Mouse (Mus musculus) kidney, embryonic 16.5 days (tissue): ENCODE measurements around the gene Higd2a. TPM values are rescaled to one million over a fixed set of nuclear protein-coding genes. Genes with fewer than 3 reads are reported as not detected.

Experiments used
- ATAC-seq: fragments of 200-750 bp; cut with Nextera tagmentation; 2 replicates; pipeline ENCODE4 v1.8.0; 2017; ENCODE audit warnings: moderate TSS enrichment; ENCODE audit not compliant: low FRiP score, low TSS enrichment
- H3K27ac ChIP-seq: fragments of 300-500 bp; sonication (generic); 2 replicates; pipeline ENCODE4 v1.5.1; 2014; ENCODE audit warnings: low read length
- H3K27me3 ChIP-seq: fragments of 300-500 bp; sonication (generic); 2 replicates; pipeline ENCODE4 v1.6.1; 2014; ENCODE audit warnings: low read length, control low read depth, mixed read lengths; ENCODE audit not compliant: insufficient read depth
- H3K36me3 ChIP-seq: fragments of 300-500 bp; sonication (generic); 2 replicates; pipeline ENCODE4 v1.6.1; 2014; ENCODE audit warnings: low read length, control low read depth, mixed read lengths; ENCODE audit not compliant: insufficient read depth
- H3K4me1 ChIP-seq: fragments of 300-500 bp; sonication (generic); 2 replicates; pipeline ENCODE4 v1.6.1; 2014; ENCODE audit warnings: low read length, control low read depth, mixed read lengths; ENCODE audit not compliant: insufficient read depth
- H3K4me2 ChIP-seq: fragments of 300-500 bp; sonication (generic); replicated peaks from 2 replicates; pipeline ENCODE4 v1.6.1; 2014; ENCODE audit warnings: low read depth, low read length
- H3K4me3 ChIP-seq: fragments of 300-500 bp; sonication (generic); 2 replicates; pipeline ENCODE4 v1.5.1; 2014; ENCODE audit warnings: mild to moderate bottlenecking, low read length
- H3K9ac ChIP-seq: fragments of 300-500 bp; sonication (generic); replicated peaks from 2 replicates; pipeline ENCODE4 v1.6.1; 2014; ENCODE audit warnings: low read length
- H3K9me3 ChIP-seq: fragments of 300-500 bp; sonication (generic); 2 replicates; pipeline ENCODE4 v1.6.1; 2016; ENCODE audit warnings: low read length, control low read depth
- WGBS: fragments of 180-500 bp; shearing (Covaris S2); extraction: QIAGEN DNeasy Blood & Tissue Kit; methylation state at CpG from one replicate; pipeline ENCODE4 v1.1.7; 2014; 5-methylcytosine and 5-hydroxymethylcytosine counted together
- polyA plus RNA-seq: library from polyadenylated mRNA; unstranded; fragments of >200 nt; fragmentation: Nextera tagmentation; extraction: Ambion mirVana; gene quantifications from 2 replicates; pipeline ENCODE4 v1.2.1, GENCODE M21; 2015

Gene Higd2a
- polyA plus RNA-seq, 1 experiment from 2014 or later = 208 TPM

- no peak overlapping the region for H3K4me3 ChIP-seq
- H3K4me2 ChIP-seq = no peak overlapping the region
- no peak overlapping the region for H3K9ac ChIP-seq
- H3K4me1 ChIP-seq = peaks cover 10% of the 10 kb centered on the region
- no peak for ATAC-seq
- peaks cover 34% of the 10 kb centered on the region for H3K36me3 ChIP-seq
- H3K9me3 ChIP-seq = no peaks in the 10 kb centered on the region
- no peak overlapping the region for H3K27ac ChIP-seq
- 85% methylated on average over 21 of the region's 21 CpGs for WGBS
- no peaks in the 10 kb centered on the region; the same call in 1 of the 2 replicates for H3K27me3 ChIP-seq
Measured at GRCm38 (mm10) chr13:54577652-54578507, 12.1 kb upstream of the Higd2a start.

GRCm38 (mm10) chr13:54581385-54581784, 8.6 kb upstream of the Higd2a start:
- no peak overlapping the region for H3K4me2 ChIP-seq
- ATAC-seq = no peak
- 81% methylated on average over 2 of the region's 2 CpGs for whole genome bisulfite sequencing
- H3K9me3 ChIP-seq = no peaks in the 10 kb centered on the region
- H3K27ac ChIP-seq = no peak overlapping the region
- no peaks in the 10 kb centered on the region for H3K27me3 ChIP-seq
- no peak overlapping the region for H3K9ac ChIP-seq
- H3K4me1 ChIP-seq = peaks cover under 1% of the 10 kb centered on the region; the same call in 1 of the 2 replicates
- peaks cover 58% of the 10 kb centered on the region for H3K36me3 ChIP-seq
- no peak overlapping the region for H3K4me3 ChIP-seq

- Histone ChIP-seq H3K36me3 (peaks cover 63% of the 10 kb centered on the region), H3K9ac (no peak overlapping the region), H3K27me3 (no peaks in the 10 kb centered on the region), H3K4me2 (no peak overlapping the region), H3K4me3 (no peak overlapping the region), H3K9me3 (no peaks in the 10 kb centered on the region), H3K27ac (no peak overlapping the region), H3K4me1 (no peaks in the 10 kb centered on the region)
- 83% methylated on average over 10 of the region's 10 CpGs for WGBS
- ATAC-seq = no peak
Measured at GRCm38 (mm10) chr13:54582126-54582525, 7.9 kb upstream of the Higd2a start.

- Histone ChIP-seq H3K9ac (no peak overlapping the region), H3K27me3 (no peaks in the 10 kb centered on the region), H3K9me3 (no peaks in the 10 kb centered on the region), H3K36me3 (peaks cover 65% of the 10 kb centered on the region), H3K4me2 (no peak overlapping the region), H3K4me1 (no peaks in the 10 kb centered on the region), H3K27ac (no peak overlapping the region), H3K4me3 (no peak overlapping the region)
- 83% methylated on average over 5 of the region's 5 CpGs for WGBS
- ATAC-seq = no peak
Measured at GRCm38 (mm10) chr13:54582860-54583259, 7.1 kb upstream of the Higd2a start.

- Histone ChIP-seq H3K4me3 (no peak overlapping the region), H3K27ac (no peak overlapping the region), H3K36me3 (peaks cover 47% of the 10 kb centered on the region), H3K4me1 (peaks cover 8% of the 10 kb centered on the region), H3K4me2 (no peak overlapping the region), H3K9me3 (no peaks in the 10 kb centered on the region), H3K27me3 (no peaks in the 10 kb centered on the region), H3K9ac (no peak overlapping the region)
- WGBS = 79% methylated on average over 11 of the region's 11 CpGs
- no peak for ATAC-seq
Measured at GRCm38 (mm10) chr13:54585831-54586230, 4.2 kb upstream of the Higd2a start.

- peak overlapping the region; percentile 98 for H3K4me3 ChIP-seq
- H3K27me3 ChIP-seq = no peaks in the 10 kb centered on the region
- H3K4me1 ChIP-seq = peaks cover 20% of the 10 kb centered on the region
- WGBS = 1% methylated on average over 24 of the region's 24 CpGs
- H3K4me2 ChIP-seq = peak overlapping the region; percentile 66
- peak overlapping the region; percentile 34 for H3K27ac ChIP-seq
- peak; percentile 29 for ATAC-seq
- H3K9me3 ChIP-seq = no peaks in the 10 kb centered on the region
- H3K36me3 ChIP-seq = peaks cover 25% of the 10 kb centered on the region
- H3K9ac ChIP-seq = peak overlapping the region; percentile 95
Measured at GRCm38 (mm10) chr13:54589414-54589995, 502 bp upstream of the Higd2a start.

- no peak for ATAC-seq
- Histone ChIP-seq H3K4me3 (no peak overlapping the region), H3K9me3 (no peaks in the 10 kb centered on the region), H3K27me3 (no peaks in the 10 kb centered on the region), H3K27ac (no peak overlapping the region), H3K4me1 (peaks cover 20% of the 10 kb centered on the region), H3K36me3 (peaks cover 11% of the 10 kb centered on the region), H3K4me2 (no peak overlapping the region), H3K9ac (no peak overlapping the region)
- 95% methylated on average over 8 of the region's 8 CpGs for WGBS
Measured at GRCm38 (mm10) chr13:54591776-54592356, 1.9 kb downstream of the Higd2a start.

- no peak overlapping the region for H3K4me3 ChIP-seq
- H3K9me3 ChIP-seq = no peaks in the 10 kb centered on the region
- ATAC-seq = no peak
- no peak overlapping the region for H3K27ac ChIP-seq
- peaks cover 19% of the 10 kb centered on the region for H3K4me1 ChIP-seq
- peaks cover 5% of the 10 kb centered on the region; the same call in 1 of the 2 replicates for H3K36me3 ChIP-seq
- H3K9ac ChIP-seq = no peak overlapping the region
- no peaks in the 10 kb centered on the region for H3K27me3 ChIP-seq
- 85% methylated on average over 11 of the region's 11 CpGs for WGBS
- H3K4me2 ChIP-seq = no peak overlapping the region
Measured at GRCm38 (mm10) chr13:54593617-54594016, 3.6 kb downstream of the Higd2a start.

GRCm38 (mm10) chr13:54596107-54596690, 6.2 kb downstream of the Higd2a start:
- Histone ChIP-seq H3K4me3 (no peak overlapping the region), H3K9me3 (no peaks in the 10 kb centered on the region), H3K4me2 (no peak overlapping the region), H3K27ac (no peak overlapping the region), H3K27me3 (no peaks in the 10 kb centered on the region), H3K9ac (no peak overlapping the region), H3K36me3 (peaks cover 14% of the 10 kb centered on the region; the same call in 1 of the 2 replicates), H3K4me1 (peaks cover 8% of the 10 kb centered on the region)
- WGBS = 83% methylated on average over 8 of the region's 8 CpGs
- ATAC-seq = no peak
